Mouse (Mus musculus) brown adipose tissue, adult 24 weeks (tissue): ENCODE results near the gene Rpl14. TPM values are rescaled to one million over a fixed set of nuclear protein-coding genes. Genes with fewer than 3 reads are reported as not detected.

ENCODE experiments used
- H3K27ac ChIP-seq: fragments of 200-500 bp; replicated peaks from 2 replicates; pipeline ENCODE4 v1.5.1; 2012; ENCODE audit warnings: low read depth, mild to moderate bottlenecking, low read length
- H3K4me1 ChIP-seq: fragments of 200-500 bp; 2 replicates; pipeline ENCODE4 v1.6.1; 2012; ENCODE audit warnings: low read length, mixed read lengths; ENCODE audit not compliant: control insufficient read depth, insufficient read depth, insufficient read length
- H3K4me3 ChIP-seq: fragments of 200-500 bp; 2 replicates; pipeline ENCODE4 v1.5.1; 2012; ENCODE audit warnings: low read depth, mild to moderate bottlenecking, low read length, moderate library complexity; ENCODE audit not compliant: insufficient read depth
- polyA plus RNA-seq: library from polyadenylated mRNA; stranded (reverse); fragments of >200 nt; gene quantifications from 2 replicates; pipeline ENCODE4 v1.2.4, GENCODE M21; 2012; ENCODE audit not compliant: missing spikeins, insufficient read depth, insufficient read length

Rpl14 gene
- polyA plus RNA-seq, 1 experiment: 403 TPM

DNA sequence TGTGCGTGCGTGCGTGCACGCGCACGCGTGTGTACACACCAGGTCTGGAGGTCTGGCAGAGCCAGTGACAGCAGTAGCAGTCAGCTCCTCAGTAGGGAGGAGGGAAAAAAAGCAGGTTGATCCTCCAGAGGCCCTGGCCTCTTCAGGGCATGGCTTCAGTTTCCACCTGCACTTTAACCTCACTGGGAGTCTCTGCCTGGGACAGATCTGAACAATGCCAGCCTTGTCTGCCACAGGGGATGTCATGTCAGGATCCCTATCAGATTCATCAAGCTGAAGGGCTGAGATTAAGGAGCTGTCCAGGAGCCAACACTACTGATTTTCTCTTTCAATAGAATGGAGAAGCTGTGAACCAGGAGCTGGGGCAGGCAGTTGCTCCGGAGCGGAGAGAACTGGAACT, 20.5 kb upstream of the Rpl14 start:
- no peak overlapping the region for H3K4me3 ChIP-seq
- H3K27ac ChIP-seq: no peak overlapping the region
- no peaks in the 10 kb centered on the region for H3K4me1 ChIP-seq

GRCm38 (mm10) chr9:120563590-120563989, 7.7 kb upstream of the Rpl14 start:
- Histone ChIP-seq H3K4me3 (no peak overlapping the region), H3K27ac (no peak overlapping the region), H3K4me1 (no peaks in the 10 kb centered on the region)

GRCm38 (mm10) chr9:120564247-120564646, 7.0 kb upstream of the Rpl14 start:
- no peaks in the 10 kb centered on the region for H3K4me1 ChIP-seq
- no peak overlapping the region for H3K4me3 ChIP-seq
- no peak overlapping the region for H3K27ac ChIP-seq

GRCm38 (mm10) chr9:120566384-120566783, 4.9 kb upstream of the Rpl14 start:
- Histone ChIP-seq H3K4me1 (no peaks in the 10 kb centered on the region), H3K4me3 (no peak overlapping the region), H3K27ac (no peak overlapping the region)

DNA sequence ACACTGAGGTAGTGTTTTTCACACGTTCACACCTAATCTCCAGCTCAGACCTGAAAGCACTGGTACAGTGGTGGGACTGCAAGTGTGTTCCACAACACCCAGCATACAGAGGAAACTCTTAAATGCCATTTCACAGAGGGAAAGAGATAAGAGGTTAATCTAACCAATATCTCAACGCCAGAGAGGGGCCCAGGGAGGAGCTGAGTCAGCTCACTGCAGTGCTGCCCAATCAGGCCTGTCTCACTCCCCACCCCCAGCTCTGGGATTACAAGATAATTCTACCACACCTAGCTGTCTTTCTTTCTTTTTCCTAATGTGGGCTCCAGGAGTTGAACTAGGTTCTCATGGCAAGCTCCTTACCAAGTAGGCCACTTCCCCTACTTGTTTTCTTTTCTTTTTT, 2.3 kb upstream of the Rpl14 start:
- H3K27ac ChIP-seq: no peak overlapping the region
- H3K4me1 ChIP-seq: peaks cover 3% of the 10 kb centered on the region; the same call in 1 of the 2 replicates
- no peak overlapping the region for H3K4me3 ChIP-seq

DNA sequence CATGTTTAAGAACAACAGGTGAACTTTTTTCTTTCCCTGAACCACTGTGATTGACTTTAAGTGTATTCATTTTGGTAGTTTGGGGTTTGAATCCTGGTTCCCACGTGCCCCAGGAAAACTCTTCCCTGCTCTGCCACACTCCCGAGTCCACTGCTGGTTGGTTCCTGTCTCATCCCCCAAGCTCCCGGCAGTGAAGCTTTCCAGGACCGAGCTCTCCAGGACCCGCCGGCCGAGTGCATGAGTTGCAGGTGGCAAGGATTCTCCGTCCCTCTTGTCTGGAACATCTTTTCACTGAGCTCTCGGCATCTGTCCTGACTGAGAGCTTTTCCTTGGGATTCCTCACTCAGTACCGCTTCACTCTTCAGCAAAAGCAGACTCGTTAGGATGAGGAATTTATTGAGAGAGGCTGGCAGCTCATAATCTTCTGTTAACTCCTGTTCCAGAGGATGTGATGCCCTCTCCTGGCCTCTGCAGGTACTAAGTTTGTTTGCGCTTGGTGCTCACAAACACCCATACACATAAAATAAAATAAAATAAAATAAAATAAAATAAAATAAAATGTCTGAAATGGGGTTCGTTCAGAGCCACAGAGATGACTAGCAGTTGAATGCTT, 1.4 kb upstream of the Rpl14 start:
- Histone ChIP-seq H3K27ac (no peak overlapping the region), H3K4me1 (peaks cover 3% of the 10 kb centered on the region; the same call in 1 of the 2 replicates), H3K4me3 (no peak overlapping the region)

DNA sequence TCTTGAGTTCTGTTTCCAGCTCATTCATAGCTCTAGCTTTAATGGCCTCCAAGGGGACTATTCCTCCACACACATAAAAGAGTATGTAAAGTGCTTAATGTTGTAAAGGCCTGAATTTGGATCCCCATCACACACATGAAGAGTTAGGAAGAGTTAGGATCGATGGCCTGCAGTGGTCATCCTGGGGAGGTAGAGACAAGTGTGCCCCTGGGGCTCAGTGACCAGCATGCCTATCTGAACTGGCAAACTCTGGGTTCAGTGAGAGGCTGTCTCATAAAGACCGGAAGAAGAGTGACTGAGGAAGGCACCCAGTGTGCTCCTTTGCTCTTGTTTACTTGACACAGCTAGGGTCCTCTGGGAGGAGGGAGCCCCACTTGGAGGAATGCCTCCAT, 914 bp upstream of the Rpl14 start:
- H3K27ac ChIP-seq: no peak overlapping the region
- H3K4me1 ChIP-seq: peaks cover 3% of the 10 kb centered on the region; the same call in 1 of the 2 replicates
- no peak overlapping the region for H3K4me3 ChIP-seq

- peak overlapping the region; percentile 92 for H3K4me3 ChIP-seq
Observed at GRCm38 (mm10) chr9:120571593-120572385, 545 bp downstream of the Rpl14 start.

DNA sequence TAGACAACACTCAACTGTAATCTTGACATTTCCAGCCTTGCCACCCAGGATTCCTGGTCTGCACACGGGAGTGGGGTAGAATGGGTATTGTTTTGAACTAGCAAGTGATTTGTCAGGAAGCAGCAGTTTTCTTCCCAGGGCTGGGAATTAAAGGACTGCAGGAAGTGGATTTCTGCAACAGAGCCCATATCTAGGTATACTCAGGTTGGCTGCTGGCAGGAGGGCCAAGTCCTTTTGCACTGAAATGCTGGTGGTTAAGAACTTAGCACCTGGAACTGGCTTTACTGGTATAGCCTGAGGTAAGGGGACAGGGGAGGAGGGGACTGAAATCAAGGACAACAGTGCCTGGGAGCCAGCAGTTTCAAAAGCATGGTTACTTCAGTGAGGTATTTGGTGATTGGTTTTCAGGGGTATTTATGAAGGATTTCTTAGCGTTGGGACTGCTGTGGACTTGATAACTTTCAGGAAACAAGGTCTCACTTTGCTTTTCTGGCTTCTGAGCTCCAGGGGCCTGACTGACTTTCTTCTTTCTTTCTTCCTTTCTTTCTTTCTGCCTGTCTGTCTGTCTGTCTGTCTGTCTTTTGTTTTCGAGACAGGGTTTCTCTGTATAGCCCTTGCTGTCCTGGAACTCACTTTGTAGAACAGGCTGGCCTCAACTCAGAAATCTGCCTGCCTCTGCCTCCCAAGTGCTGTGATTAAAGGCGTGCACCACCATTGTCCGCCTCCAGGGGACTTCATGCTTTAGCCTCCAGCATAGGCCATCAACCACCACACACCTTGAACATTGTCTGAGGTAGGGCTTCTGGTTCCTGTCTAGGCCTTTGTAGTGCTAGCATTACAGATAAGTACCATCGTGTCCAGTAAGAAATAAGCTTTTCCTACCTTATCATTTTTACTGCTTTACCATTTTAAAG, 4.8 kb downstream of the Rpl14 start:
- no peak overlapping the region for H3K27ac ChIP-seq
- no peak overlapping the region for H3K4me3 ChIP-seq
- peaks cover 3% of the 10 kb centered on the region; the same call in 1 of the 2 replicates for H3K4me1 ChIP-seq

More at GRCm38 (mm10) chr9:120571593-120572385, 545 bp downstream of the Rpl14 start:
- Histone ChIP-seq H3K27ac (peak overlapping the region; percentile 74), H3K4me1 (peaks cover 3% of the 10 kb centered on the region; the same call in 1 of the 2 replicates)

DNA sequence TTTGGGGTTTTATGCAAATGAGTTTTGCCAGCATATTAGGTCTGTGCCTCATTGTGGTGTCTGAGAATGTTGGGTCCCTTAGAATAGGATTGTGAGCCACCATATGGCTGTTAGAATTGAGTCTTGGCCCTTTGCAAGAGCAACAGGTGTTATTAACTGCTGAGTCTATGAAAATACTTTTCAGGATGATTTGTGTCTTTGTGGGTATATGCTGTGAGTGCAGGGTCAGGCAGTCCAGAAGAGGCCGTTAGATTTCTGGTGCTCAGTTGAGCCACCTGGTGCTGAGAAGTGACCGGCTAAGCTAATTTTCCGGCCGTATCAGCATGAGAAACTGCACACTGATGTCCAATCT, 5.4 kb downstream of the Rpl14 start:
- Histone ChIP-seq H3K4me3 (peak overlapping the region; percentile 32; the same call in 1 of the 2 replicates), H3K4me1 (peaks cover 3% of the 10 kb centered on the region; the same call in 1 of the 2 replicates), H3K27ac (no peak overlapping the region)

- H3K4me3 ChIP-seq: peak overlapping the region; percentile 76
- peaks cover 2% of the 10 kb centered on the region; the same call in 1 of the 2 replicates for H3K4me1 ChIP-seq
- H3K27ac ChIP-seq: peak overlapping the region; percentile 29; the same call in 1 of the 2 replicates
Observed at GRCm38 (mm10) chr9:120577133-120577651, 5.9 kb downstream of the Rpl14 start.

DNA sequence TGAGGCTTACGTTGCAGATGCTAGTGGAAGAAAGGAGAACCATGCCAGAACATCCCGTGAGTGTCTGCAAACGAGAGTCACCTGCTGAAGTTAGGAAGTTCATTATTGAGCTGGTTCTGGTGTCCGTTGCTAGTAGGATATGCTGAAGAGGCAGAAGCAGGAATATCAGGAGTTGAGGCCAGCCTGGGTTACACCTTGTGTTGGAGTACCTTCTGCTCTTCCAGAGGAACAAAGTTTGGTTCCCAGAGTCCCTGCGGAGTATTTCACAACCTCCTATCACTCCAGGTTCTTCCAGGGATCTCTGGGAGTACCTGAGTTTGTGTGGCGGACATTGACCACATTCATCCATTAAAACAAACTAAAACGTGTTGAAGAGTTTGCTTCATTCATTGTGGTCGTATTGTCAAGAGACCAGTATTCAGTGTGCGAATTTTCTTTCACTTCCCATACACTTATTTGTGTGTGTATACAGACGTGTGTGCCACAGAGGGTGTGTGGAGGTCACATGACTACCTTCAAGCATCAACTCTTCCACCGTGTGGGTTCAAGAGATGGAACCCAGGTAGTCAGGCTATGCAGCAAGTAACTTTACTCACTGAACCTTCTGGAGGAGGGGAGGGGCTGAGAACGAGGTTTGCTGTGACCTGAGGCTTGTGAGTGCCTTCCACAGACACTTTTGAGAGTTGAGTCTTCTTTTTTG, 6.6 kb downstream of the Rpl14 start:
- Histone ChIP-seq H3K27ac (0 out of 2 replicates have a peak overlapping the region, but pooled peaks have one; percentile 29), H3K4me3 (peak overlapping the region; percentile 76)

GRCm38 (mm10) chr9:120578701-120579100, 7.5 kb downstream of the Rpl14 start:
- H3K4me3 ChIP-seq: no peak overlapping the region
- no peak overlapping the region for H3K27ac ChIP-seq
- no peaks in the 10 kb centered on the region for H3K4me1 ChIP-seq

More for the DNA sequence above, 6.6 kb downstream of the Rpl14 start:
- H3K4me1 ChIP-seq: no peaks in the 10 kb centered on the region

- H3K4me3 ChIP-seq: no peak overlapping the region
- no peak overlapping the region for H3K27ac ChIP-seq
- no peaks in the 10 kb centered on the region for H3K4me1 ChIP-seq
Observed at GRCm38 (mm10) chr9:120579808-120580207, 8.6 kb downstream of the Rpl14 start.
